Mouse (Mus musculus) hindbrain, embryonic 10.5 days (tissue): Measurements from ENCODE around the gene S100a16. TPM values are rescaled to one million over a fixed set of nuclear protein-coding genes. Genes with fewer than 3 reads are reported as not detected.
A peak's percentile ranks its signal among the peaks of the same experiment; 100 is the strongest.

Experiments used
- DNase-seq: peaks from one replicate; pipeline ENCODE4 v3.0.0-alpha.2; 2017; ENCODE audit warnings: low spot score
- H3K27ac ChIP-seq: fragments of 300-500 bp; sonication (generic); 2 replicates; pipeline ENCODE4 v1.5.1; 2016; ENCODE audit warnings: mild to moderate bottlenecking, moderate library complexity
- H3K27me3 ChIP-seq: fragments of 300-500 bp; sonication (generic); 2 replicates; pipeline ENCODE4 v1.6.1; 2016; ENCODE audit warnings: mild to moderate bottlenecking; ENCODE audit not compliant: poor library complexity, insufficient read depth, severe bottlenecking
- H3K36me3 ChIP-seq: fragments of 300-500 bp; sonication (generic); 2 replicates; pipeline ENCODE4 v1.6.1; 2016; ENCODE audit warnings: mild to moderate bottlenecking, moderate library complexity
- H3K4me1 ChIP-seq: fragments of 300-500 bp; sonication (generic); replicated peaks from 2 replicates; pipeline ENCODE4 v1.6.1; 2016; ENCODE audit warnings: mild to moderate bottlenecking
- H3K4me3 ChIP-seq: fragments of 300-500 bp; sonication (generic); 2 replicates; pipeline ENCODE4 v1.5.1; 2016; ENCODE audit warnings: mild to moderate bottlenecking, moderate library complexity
- H3K9me3 ChIP-seq: fragments of 300-500 bp; sonication (generic); 2 replicates; pipeline ENCODE4 v1.6.1; 2016; ENCODE audit warnings: mild to moderate bottlenecking, moderate library complexity
- WGBS: fragments of 180-500 bp; shearing (Covaris S2); methylation state at CpG from one replicate; pipeline ENCODE4 v1.1.7; 2016; 5-methylcytosine and 5-hydroxymethylcytosine counted together
- polyA plus RNA-seq: library from polyadenylated mRNA; unstranded; fragments of >200 nt; fragmentation: Nextera tagmentation; extraction: Ambion mirVana; gene quantifications from 2 replicates; pipeline ENCODE4 v1.2.1, GENCODE M21; 2016

Gene S100a16
- polyA plus RNA-seq, 1 experiment from 2014 or later: 47.9 TPM

DNA sequence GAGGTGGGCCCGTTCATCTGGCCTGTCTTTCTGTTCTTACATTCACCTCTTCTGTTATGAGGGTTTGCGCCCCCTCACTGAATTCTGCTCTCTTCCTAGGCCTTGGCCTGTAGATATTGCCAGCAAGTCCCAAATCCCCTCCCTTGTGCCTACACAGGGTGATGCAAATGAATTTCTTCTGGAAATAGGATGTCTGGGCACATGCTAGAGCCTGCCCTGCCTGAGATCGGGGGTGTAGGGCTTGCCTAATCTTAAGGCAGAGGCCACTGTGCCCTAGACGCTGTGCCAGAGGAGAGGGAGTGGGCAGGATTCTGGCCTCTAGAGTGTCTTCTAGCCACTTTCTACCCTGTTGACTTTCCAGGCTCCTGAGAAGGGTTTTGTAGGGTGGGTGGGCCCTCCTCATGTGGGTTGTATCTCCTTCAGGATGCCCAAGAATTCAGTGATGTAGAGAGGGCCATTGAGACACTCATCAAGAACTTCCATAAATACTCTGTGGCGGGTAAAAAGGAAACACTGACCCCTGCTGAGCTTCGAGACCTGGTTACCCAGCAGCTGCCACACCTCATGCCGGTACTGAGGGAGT is 9.7 kb upstream of the S100a16 start:
- no peak for DNase-seq

DNA sequence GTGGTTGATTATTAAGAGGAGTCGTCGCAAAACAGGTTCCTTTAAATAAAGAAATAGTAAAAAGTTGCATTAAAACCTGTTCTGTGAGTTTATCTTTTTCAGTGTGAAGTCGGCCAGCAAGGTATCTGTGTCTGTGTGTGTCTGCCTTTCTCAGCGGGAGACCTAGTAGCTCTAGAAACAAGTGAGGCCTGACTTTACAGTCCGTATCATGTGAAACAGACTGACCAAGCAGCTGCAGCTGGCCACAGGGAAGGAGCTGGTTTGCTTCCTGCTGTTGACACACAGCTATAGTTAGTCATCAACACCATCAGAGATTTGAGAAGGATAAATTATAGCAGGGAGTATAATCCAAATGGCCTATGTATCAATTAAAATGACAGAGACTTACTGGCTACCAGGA is 5.3 kb upstream of the S100a16 start:
- H3K27me3 ChIP-seq: peaks cover 1% of the 10 kb centered on the region; the same call in 1 of the 2 replicates
- H3K36me3 ChIP-seq: no peaks in the 10 kb centered on the region
- H3K4me3 ChIP-seq: no peak overlapping the region
- no peaks in the 10 kb centered on the region for H3K9me3 ChIP-seq
- no peak overlapping the region for H3K27ac ChIP-seq
- H3K4me1 ChIP-seq: no peaks in the 10 kb centered on the region
- DNase-seq: no peak
- WGBS: 70% methylated on average over 5 of the region's 5 CpGs

More for the DNA sequence above, 9.7 kb upstream of the S100a16 start:
- Histone ChIP-seq H3K4me1 (no peaks in the 10 kb centered on the region), H3K9me3 (no peaks in the 10 kb centered on the region), H3K27me3 (peaks cover 5% of the 10 kb centered on the region; the same call in 1 of the 2 replicates), H3K27ac (no peak overlapping the region), H3K4me3 (no peak overlapping the region), H3K36me3 (no peaks in the 10 kb centered on the region)
- WGBS: 84% methylated on average over 7 of the region's 7 CpGs

DNA sequence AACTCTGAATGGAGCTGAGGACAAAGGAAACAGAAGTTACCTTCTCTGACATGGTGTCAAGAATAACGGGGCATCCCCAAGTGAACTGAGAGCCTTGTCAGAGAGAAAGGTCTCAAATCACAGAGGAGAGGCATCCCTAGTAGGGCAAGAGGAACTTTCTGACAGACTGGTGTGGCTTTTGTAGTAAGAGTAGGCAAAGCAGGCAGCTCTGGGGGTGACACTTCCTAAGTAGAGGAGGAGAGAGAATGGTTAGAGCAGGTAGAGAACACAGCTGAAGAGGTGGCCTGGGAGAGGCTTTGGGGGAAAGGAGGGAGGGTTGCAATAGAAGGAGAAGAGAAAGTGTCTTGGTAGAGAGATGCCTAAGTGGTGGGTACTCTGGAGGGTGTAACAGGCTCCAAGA is 1.6 kb upstream of the S100a16 start:
- Histone ChIP-seq H3K27me3 (peaks cover 3% of the 10 kb centered on the region), H3K36me3 (no peaks in the 10 kb centered on the region), H3K4me1 (peaks cover 7% of the 10 kb centered on the region), H3K27ac (no peak overlapping the region), H3K9me3 (no peaks in the 10 kb centered on the region), H3K4me3 (no peak overlapping the region)
- no peak for DNase-seq
- 78% methylated on average over 1 of the region's 1 CpGs for WGBS

DNA sequence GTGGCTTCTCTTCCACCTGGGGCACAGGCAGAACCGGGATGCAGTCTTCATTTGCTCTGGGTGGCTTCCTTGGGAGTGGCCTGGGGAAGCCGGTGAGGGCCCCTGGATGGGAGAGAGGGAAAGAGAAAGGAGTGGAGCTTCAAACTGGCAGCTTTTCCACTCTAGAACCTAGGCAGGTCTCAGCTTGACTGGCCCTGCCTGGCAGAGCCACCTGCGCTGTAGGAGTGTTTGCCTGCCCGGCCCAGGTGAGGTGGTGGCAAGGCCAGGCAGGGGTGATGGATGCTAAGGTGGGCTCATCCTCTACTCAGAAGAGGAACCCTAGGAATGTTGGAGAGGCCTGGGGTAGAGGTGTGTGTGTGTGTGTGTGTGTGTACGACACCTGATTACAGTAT is 847 bp downstream of the S100a16 start:
- Histone ChIP-seq H3K36me3 (no peaks in the 10 kb centered on the region), H3K27me3 (peaks cover 3% of the 10 kb centered on the region), H3K27ac (no peak overlapping the region), H3K4me3 (no peak overlapping the region), H3K4me1 (peaks cover 32% of the 10 kb centered on the region), H3K9me3 (no peaks in the 10 kb centered on the region)
- no peak for DNase-seq
- 74% methylated on average over 5 of the region's 5 CpGs for whole genome bisulfite sequencing

DNA sequence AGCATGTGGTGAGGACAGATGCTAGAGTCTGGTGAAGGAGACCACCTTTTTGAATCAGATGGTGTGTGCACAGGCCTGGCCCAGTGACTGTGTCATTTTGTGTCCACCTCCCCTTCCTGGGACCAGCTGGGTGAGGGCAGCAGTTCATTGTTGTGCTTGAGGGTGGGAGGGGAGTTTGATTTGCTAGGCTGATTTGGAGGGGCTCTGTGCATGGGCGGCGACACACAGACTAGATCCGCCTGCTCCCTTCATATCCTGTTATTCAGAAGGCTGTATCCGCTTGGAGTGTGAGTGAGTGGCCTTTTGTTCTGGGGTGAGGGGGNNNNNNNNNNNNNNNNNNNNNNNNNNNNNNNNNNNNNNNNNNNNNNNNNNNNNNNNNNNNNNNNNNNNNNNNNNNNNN is 3.9 kb downstream of the S100a16 start:
- peak; percentile 33 for DNase-seq
- peak overlapping the region; percentile 20 for H3K4me3 ChIP-seq
- peaks cover 32% of the 10 kb centered on the region for H3K4me1 ChIP-seq
- no peaks in the 10 kb centered on the region for H3K36me3 ChIP-seq
- H3K9me3 ChIP-seq: no peaks in the 10 kb centered on the region
- WGBS: 39% methylated on average over 4 of the region's 4 CpGs
- H3K27ac ChIP-seq: peak overlapping the region; percentile 76
- peaks cover 3% of the 10 kb centered on the region for H3K27me3 ChIP-seq

DNA sequence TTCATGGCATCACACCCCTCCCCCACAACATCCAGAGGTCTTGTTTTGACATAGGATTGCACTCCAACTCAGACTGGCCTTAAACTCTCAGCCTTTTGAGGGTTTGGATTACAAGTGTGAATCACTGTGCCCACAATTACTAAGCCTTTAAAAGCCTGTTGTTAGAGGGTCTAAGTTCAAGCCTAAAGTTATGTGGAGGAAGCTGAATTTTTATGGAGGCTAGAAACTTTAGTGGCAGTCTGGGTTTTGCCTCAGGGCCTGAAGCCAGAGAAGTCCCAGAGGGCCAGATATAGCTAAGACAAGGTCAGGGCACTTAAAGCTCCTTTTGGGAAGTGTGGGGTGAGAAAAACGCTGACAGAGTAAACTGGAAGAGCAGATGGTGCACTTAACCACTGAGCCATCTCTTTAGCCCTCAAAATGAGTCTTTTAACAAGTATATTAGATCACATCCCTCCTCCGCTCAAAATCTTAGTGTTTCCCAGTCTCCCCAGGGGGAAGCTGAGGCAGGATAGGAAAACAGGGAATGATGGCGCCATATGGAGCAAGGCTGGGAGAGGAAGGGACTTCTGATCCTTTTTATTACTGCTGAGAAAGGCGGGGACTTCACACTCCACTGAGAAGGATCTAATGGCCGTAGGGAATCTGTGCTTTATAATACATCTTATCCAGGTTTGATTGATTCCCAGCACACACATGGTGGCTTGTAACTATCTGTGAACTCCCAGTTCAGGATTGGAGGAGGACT is 12.8 kb downstream of the S100a16 start:
- WGBS: 66% methylated on average over 5 of the region's 5 CpGs
- H3K4me1 ChIP-seq: no peaks in the 10 kb centered on the region

DNA sequence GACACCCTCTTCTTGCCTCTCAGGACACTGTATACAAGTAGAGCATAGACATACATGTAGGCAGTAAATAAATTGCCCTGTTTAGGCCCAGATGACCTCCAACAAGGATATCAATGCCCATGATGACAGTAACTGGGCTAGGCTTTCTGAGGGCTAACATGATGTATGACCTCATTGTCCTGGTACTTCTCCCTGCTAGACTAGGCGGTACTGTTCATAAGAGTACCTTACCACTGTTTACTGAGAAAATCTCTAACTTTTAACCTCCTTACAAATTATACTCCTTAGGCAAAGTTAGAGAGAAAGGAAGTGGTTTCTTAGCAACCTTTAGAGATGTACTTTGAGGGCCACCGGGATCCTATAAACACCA is 13.4 kb downstream of the S100a16 start:
- Histone ChIP-seq H3K4me3 (no peak overlapping the region), H3K36me3 (no peaks in the 10 kb centered on the region), H3K27ac (no peak overlapping the region), H3K27me3 (no peaks in the 10 kb centered on the region), H3K4me1 (no peaks in the 10 kb centered on the region), H3K9me3 (no peaks in the 10 kb centered on the region)
- DNase-seq: no peak
- WGBS: 93% methylated on average over 2 of the region's 2 CpGs

More for the DNA sequence above, 12.8 kb downstream of the S100a16 start:
- no peaks in the 10 kb centered on the region for H3K36me3 ChIP-seq
- H3K27ac ChIP-seq: no peak overlapping the region
- H3K27me3 ChIP-seq: no peaks in the 10 kb centered on the region
- no peaks in the 10 kb centered on the region for H3K9me3 ChIP-seq
- DNase-seq: no peak
- no peak overlapping the region for H3K4me3 ChIP-seq

DNA sequence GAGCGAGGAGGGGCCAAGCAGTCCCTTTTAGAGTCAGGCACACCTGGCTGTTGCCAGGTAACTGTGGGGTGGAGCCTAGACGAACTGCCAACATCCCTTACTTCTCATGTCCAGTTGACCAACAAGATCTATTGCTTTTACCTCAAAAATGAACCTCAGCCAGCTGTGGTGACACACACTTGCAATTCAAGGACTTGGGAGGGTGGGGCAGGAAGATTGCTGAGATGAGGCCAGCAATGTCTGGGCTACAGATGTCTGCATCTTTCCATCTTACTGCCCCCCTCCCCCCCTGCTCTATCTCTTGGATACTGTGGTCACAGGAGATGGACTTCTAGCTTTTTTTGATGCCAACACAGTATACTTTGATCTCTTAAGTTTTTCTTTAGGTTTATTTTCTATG is 15.2 kb downstream of the S100a16 start:
- no peak for DNase-seq
- WGBS: 80% methylated on average over 2 of the region's 2 CpGs
- no peaks in the 10 kb centered on the region for H3K9me3 ChIP-seq

DNA sequence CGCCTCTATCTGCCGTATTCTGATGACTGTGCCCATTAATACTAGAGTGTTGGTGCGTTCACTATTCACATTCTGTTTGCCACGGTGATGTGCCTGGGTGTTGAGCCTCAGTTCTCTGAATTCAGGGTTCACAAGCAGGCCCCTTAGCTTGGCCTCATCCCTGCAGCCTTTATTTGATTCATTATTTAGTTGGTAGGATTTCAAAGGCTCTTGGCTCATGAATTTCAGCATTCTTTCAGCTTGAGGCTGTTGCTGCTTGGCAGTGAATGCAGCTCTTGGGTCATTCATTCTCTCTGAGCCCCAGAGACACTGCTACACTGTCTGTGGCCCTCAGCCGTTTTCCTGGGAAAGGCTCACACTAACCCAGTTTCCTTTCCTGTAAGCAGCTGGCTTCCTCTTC is 18.9 kb downstream of the S100a16 start:
- DNase-seq: no peak
- Histone ChIP-seq H3K36me3 (no peaks in the 10 kb centered on the region), H3K27me3 (no peaks in the 10 kb centered on the region), H3K4me3 (no peak overlapping the region), H3K9me3 (no peaks in the 10 kb centered on the region), H3K4me1 (0 out of 2 replicates have a peak, but pooled peaks cover 4% of the 10 kb centered on the region), H3K27ac (no peak overlapping the region)
- WGBS: 64% methylated on average over 5 of the region's 5 CpGs

More for the DNA sequence above, 15.2 kb downstream of the S100a16 start:
- H3K36me3 ChIP-seq: no peaks in the 10 kb centered on the region
- H3K4me1 ChIP-seq: 0 out of 2 replicates have a peak, but pooled peaks cover 4% of the 10 kb centered on the region
- no peak overlapping the region for H3K27ac ChIP-seq
- no peaks in the 10 kb centered on the region for H3K27me3 ChIP-seq
- H3K4me3 ChIP-seq: no peak overlapping the region

DNA sequence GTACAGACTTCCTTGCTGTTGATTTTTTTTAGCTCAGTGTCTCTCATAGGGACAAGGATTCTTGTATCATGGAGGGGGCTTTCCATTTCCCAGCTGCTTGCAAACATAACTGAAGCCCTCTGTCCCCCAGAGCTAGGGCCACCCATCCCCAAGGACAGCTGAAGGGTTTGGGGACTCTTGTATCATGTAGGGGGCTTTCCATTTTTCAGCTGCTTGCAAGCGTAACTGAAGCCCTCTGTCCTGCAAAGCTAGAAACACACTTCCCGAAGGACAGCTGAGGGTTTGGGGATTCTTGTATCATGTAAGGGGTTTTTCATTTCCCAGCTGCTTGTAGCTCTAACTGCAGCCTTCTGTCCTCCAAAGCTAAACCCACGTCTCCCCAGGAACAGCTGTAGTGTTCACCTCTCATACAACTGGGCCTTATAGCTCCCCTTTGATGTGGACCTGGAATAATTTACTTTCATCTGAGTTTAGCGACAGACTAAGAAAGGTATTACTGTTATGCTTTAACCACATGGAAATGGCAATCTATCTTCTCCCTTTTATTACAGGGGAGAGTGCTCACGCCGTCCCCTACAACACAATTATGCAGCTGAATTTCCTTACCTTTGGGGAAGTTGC is 23.1 kb downstream of the S100a16 start, which contains the start of gene S100a3:
Gene S100a3, plus strand, starts transcription at position 571 of the 621 bp plus-strand sequence.
- H3K4me1 ChIP-seq: 0 out of 2 replicates have a peak, but pooled peaks cover 4% of the 10 kb centered on the region
- no peak for DNase-seq
- no peaks in the 10 kb centered on the region for H3K27me3 ChIP-seq
- no peak within 1 kb of the TSS for H3K27ac ChIP-seq
- 86% methylated on average over 6 of the region's 6 CpGs for WGBS
- no peak within 1 kb of the TSS for H3K4me3 ChIP-seq
- no peaks in the 10 kb centered on the region for H3K9me3 ChIP-seq
- H3K36me3 ChIP-seq: no peaks in the 10 kb centered on the region

DNA sequence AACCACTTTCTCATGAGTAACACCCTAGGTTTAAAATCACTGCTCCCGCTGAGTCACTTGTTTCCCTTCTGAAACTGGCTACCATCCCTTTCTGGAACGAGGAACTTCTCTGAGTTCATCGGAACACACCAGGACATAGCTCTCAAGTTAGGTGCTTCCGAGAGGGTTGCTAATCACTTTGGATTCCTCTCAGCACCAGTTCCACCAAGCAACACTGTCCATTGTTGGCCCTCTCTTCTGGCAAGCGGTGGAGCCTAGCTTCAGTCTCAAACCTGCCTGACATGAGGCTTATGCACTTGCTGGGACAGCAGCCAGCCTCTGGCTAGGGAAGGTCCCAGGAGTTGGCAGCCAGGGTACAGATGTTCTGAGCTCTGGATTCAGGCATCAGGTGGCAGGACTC is 37.6 kb downstream of the S100a16 start:
- Histone ChIP-seq H3K27me3 (no peaks in the 10 kb centered on the region), H3K27ac (no peak overlapping the region), H3K36me3 (no peaks in the 10 kb centered on the region), H3K9me3 (no peaks in the 10 kb centered on the region), H3K4me3 (no peak overlapping the region), H3K4me1 (no peaks in the 10 kb centered on the region)
- 85% methylated on average over 5 of the region's 5 CpGs for WGBS
- DNase-seq: no peak

DNA sequence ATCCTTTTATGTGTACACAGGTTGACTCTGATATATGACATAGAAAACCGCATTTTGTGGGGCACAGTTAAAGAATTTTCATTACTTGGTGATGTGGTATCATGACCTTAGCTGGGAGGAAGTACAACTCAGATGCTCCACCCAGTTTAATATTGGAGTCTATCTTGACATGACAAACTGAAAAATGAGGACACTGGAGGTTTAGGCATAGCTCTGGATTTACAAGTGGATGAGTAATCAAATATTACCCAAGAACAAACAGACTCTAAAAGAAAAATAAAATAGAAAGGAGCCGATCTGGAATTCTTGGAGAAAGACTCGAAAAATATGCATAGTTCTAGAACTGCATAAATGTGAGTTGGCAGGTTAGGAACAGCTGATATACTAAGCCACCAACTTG is 38.3 kb downstream of the S100a16 start:
- no peaks in the 10 kb centered on the region for H3K36me3 ChIP-seq
- H3K4me1 ChIP-seq: no peaks in the 10 kb centered on the region
- 84% methylated on average over 3 of the region's 3 CpGs for WGBS
- H3K27ac ChIP-seq: no peak overlapping the region
- H3K9me3 ChIP-seq: no peaks in the 10 kb centered on the region
- DNase-seq: no peak
- H3K4me3 ChIP-seq: no peak overlapping the region
- H3K27me3 ChIP-seq: no peaks in the 10 kb centered on the region

DNA sequence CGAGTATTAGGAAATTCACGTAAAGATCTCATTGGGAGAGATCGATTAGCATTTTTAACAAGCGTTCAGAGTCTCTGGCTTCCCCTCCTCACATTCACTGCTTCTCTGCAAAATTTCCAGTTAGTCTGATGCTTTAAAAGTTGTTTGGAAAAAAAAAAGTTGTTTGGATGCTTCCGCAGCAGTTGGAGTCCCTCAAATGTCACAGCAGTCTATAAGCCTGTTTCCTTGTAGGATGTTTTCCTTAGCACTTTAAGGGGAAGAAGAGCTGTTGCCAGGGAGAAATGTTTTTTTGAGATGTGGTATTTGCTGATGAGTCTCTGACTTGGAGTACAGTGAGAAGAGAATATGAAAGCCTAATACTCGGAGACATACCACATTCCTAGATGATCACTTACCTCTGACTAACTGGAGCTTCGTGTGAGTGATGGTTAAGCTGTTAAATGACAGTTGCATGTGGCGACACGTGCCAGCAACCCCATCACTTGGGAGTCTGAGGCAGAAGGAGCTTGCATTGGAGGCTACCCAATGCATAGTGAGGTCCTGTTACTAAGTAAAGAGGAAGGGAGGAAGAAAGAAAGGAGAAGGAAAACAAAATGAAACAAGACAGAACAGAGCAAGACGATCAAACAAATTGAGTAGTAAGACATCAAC is 39.4 kb downstream of the S100a16 start:
- Histone ChIP-seq H3K4me3 (no peak overlapping the region), H3K9me3 (no peaks in the 10 kb centered on the region), H3K36me3 (no peaks in the 10 kb centered on the region), H3K27me3 (no peaks in the 10 kb centered on the region), H3K27ac (no peak overlapping the region), H3K4me1 (no peaks in the 10 kb centered on the region)
- WGBS: 76% methylated on average over 10 of the region's 10 CpGs
- no peak for DNase-seq
